Mouse (Mus musculus) megakaryocyte, embryonic 14.5 days (primary cell): ENCODE data around the gene Ranbp3. TPM values are rescaled to one million over a fixed set of nuclear protein-coding genes. Genes with fewer than 3 reads are reported as not detected.

Source experiments
- H3K27me3 ChIP-seq: replicated peaks from 2 replicates; pipeline ENCODE3; 2012; ENCODE audit warnings: inconsistent platforms
- H3K36me3 ChIP-seq: replicated peaks from 2 replicates; pipeline ENCODE3; 2012; ENCODE audit warnings: low read length, inconsistent platforms, mixed read lengths
- H3K4me1 ChIP-seq: 2 replicates; pipeline ENCODE4 v1.6.1; 2012; ENCODE audit warnings: inconsistent platforms
- H3K4me3 ChIP-seq: replicated peaks from 2 replicates; pipeline ENCODE3; 2012; ENCODE audit warnings: moderate library complexity, mild to moderate bottlenecking, inconsistent platforms
- H3K9me3 ChIP-seq: 2 replicates; pipeline ENCODE4 v1.6.1; 2012; ENCODE audit warnings: inconsistent platforms
- FLI1 ChIP-seq: IDR thresholded peaks from 2 replicates; pipeline ENCODE4 v1.6.1; 2012; ENCODE audit warnings: low read length, inconsistent platforms, mixed read lengths
- GATA1 ChIP-seq: IDR thresholded peaks from 3 replicates; pipeline ENCODE4 v1.6.1; 2012; ENCODE audit warnings: mixed read lengths, low read length, inconsistent platforms, borderline replicate concordance
- polyA plus RNA-seq: library from polyadenylated mRNA; stranded (reverse); fragments of >175 nt; gene quantifications from 2 replicates; pipeline ENCODE4 v1.2.3, GENCODE M21; 2012; ENCODE audit warnings: low replicate concordance; ENCODE audit not compliant: insufficient read depth

Ranbp3 gene
- polyA plus RNA-seq, 1 experiment = 73.0 TPM

- Histone ChIP-seq H3K36me3 (no peaks in the 10 kb centered on the region), H3K27me3 (peaks cover 57% of the 10 kb centered on the region), H3K4me1 (peaks cover 15% of the 10 kb centered on the region), H3K9me3 (peaks cover 21% of the 10 kb centered on the region), H3K4me3 (no peak overlapping the region)
- no peak for TF ChIP-seq FLI1
- TF ChIP-seq GATA1 = no peak
Observed at GRCm38 (mm10) chr17:56744173-56744572, 71.1 kb downstream of the Ranbp3 start.

GRCm38 (mm10) chr17:56751404-56752072, 78.4 kb downstream of the Ranbp3 start:
- no peaks in the 10 kb centered on the region for H3K36me3 ChIP-seq
- peaks cover 56% of the 10 kb centered on the region for H3K9me3 ChIP-seq
- TF ChIP-seq FLI1 (no peak), GATA1 (no peak)
- no peak overlapping the region for H3K4me3 ChIP-seq
- peaks cover 31% of the 10 kb centered on the region for H3K4me1 ChIP-seq
- peaks cover 90% of the 10 kb centered on the region for H3K27me3 ChIP-seq

GRCm38 (mm10) chr17:56753452-56753851, 80.4 kb downstream of the Ranbp3 start:
- peaks cover 47% of the 10 kb centered on the region for H3K4me1 ChIP-seq
- no peak overlapping the region for H3K4me3 ChIP-seq
- H3K36me3 ChIP-seq = no peaks in the 10 kb centered on the region
- peaks cover 87% of the 10 kb centered on the region for H3K27me3 ChIP-seq
- TF ChIP-seq GATA1 (no peak), FLI1 (no peak)
- peaks cover 39% of the 10 kb centered on the region for H3K9me3 ChIP-seq

- Histone ChIP-seq H3K4me3 (peak overlapping the region; percentile 80), H3K27me3 (peaks cover 90% of the 10 kb centered on the region), H3K36me3 (no peaks in the 10 kb centered on the region), H3K9me3 (peaks cover 31% of the 10 kb centered on the region), H3K4me1 (peaks cover 57% of the 10 kb centered on the region)
- TF ChIP-seq GATA1 = no peak
- no peak for TF ChIP-seq FLI1
Observed at GRCm38 (mm10) chr17:56754271-56755185, 81.4 kb downstream of the Ranbp3 start.

- H3K4me3 ChIP-seq = peak overlapping the region; percentile 91
- H3K9me3 ChIP-seq = peaks cover 8% of the 10 kb centered on the region
- TF ChIP-seq GATA1 (no peak), FLI1 (no peak)
- H3K27me3 ChIP-seq = peaks cover 80% of the 10 kb centered on the region
- peaks cover 67% of the 10 kb centered on the region for H3K4me1 ChIP-seq
- H3K36me3 ChIP-seq = no peaks in the 10 kb centered on the region
Observed at GRCm38 (mm10) chr17:56756703-56757399, 83.8 kb downstream of the Ranbp3 start.

- Histone ChIP-seq H3K9me3 (peaks cover 2% of the 10 kb centered on the region; the same call in 1 of the 2 replicates), H3K4me3 (peak within 1 kb of the TSS; percentile 91), H3K4me1 (peaks cover 74% of the 10 kb centered on the region), H3K36me3 (no peaks in the 10 kb centered on the region), H3K27me3 (peaks cover 73% of the 10 kb centered on the region)
- no peak for TF ChIP-seq FLI1
Observed at GRCm38 (mm10) chr17:56757416-56758123, 84.5 kb downstream of the Ranbp3 start, which contains the start of gene Nrtn. TSS of gene Nrtn (minus strand) at chr17:56757530.

GRCm38 (mm10) chr17:56758132-56758531, 85.0 kb downstream of the Ranbp3 start:
- Histone ChIP-seq H3K36me3 (no peaks in the 10 kb centered on the region), H3K4me3 (peak overlapping the region; percentile 91), H3K4me1 (peaks cover 80% of the 10 kb centered on the region), H3K9me3 (no peaks in the 10 kb centered on the region), H3K27me3 (peaks cover 67% of the 10 kb centered on the region)
- TF ChIP-seq FLI1 (no peak), GATA1 (no peak)

- no peaks in the 10 kb centered on the region for H3K9me3 ChIP-seq
- no peaks in the 10 kb centered on the region for H3K36me3 ChIP-seq
- TF ChIP-seq GATA1 (no peak), FLI1 (no peak)
- peaks cover 82% of the 10 kb centered on the region for H3K4me1 ChIP-seq
- no peak overlapping the region for H3K4me3 ChIP-seq
- H3K27me3 ChIP-seq = peaks cover 56% of the 10 kb centered on the region
Observed at GRCm38 (mm10) chr17:56759261-56759660, 86.2 kb downstream of the Ranbp3 start.

- Histone ChIP-seq H3K4me1 (peaks cover 75% of the 10 kb centered on the region), H3K4me3 (peak overlapping the region; percentile 28)
- TF ChIP-seq GATA1 = no peak
- TF ChIP-seq FLI1 = no peak
Observed at GRCm38 (mm10) chr17:56761077-56761476, 88.0 kb downstream of the Ranbp3 start.

More at GRCm38 (mm10) chr17:56761077-56761476, 88.0 kb downstream of the Ranbp3 start:
- Histone ChIP-seq H3K27me3 (peaks cover 38% of the 10 kb centered on the region), H3K9me3 (no peaks in the 10 kb centered on the region), H3K36me3 (no peaks in the 10 kb centered on the region)

Other genes with a start within 250 kb of the Ranbp3 start
- gene Ptprs, start 196.8 kb upstream of the Ranbp3 start, polyA plus RNA-seq = 24.6 and 26.9 TPM in 2 replicates
- 0.22 TPM in 1 of 2 replicates, not detected in the other for gene Znrf4, start 160.9 kb upstream of the Ranbp3 start, polyA plus RNA-seq
- gene Gm20219, start 118.9 kb upstream of the Ranbp3 start, polyA plus RNA-seq = 2.6 and 23.3 TPM in 2 replicates
- gene Safb2, start 88.7 kb upstream of the Ranbp3 start, polyA plus RNA-seq = 75.4 and 129 TPM in 2 replicates
- 30.0 and 79.6 TPM in 2 replicates for gene Safb, start 88.5 kb upstream of the Ranbp3 start, polyA plus RNA-seq
- 90.4 and 344 TPM in 2 replicates for gene 2410015M20Rik, start 63.5 kb upstream of the Ranbp3 start, polyA plus RNA-seq
- gene Rpl36, start 59.9 kb upstream of the Ranbp3 start, polyA plus RNA-seq = 9,023 and 9,040 TPM in 2 replicates
- 35.4 and 50.4 TPM in 2 replicates for gene Lonp1, start 46.4 kb upstream of the Ranbp3 start, polyA plus RNA-seq
- gene Catsperd, start 45.2 kb upstream of the Ranbp3 start, polyA plus RNA-seq = not detected in 2 replicates
- 76.9 and 392 TPM in 2 replicates for gene Ndufa11, start 44.5 kb downstream of the Ranbp3 start, polyA plus RNA-seq
- 7.9 and 14.9 TPM in 2 replicates for gene Vmac, start 44.7 kb downstream of the Ranbp3 start, polyA plus RNA-seq
- 2.0 TPM in 1 of 2 replicates, not detected in the other for gene Nrtn, start 84.2 kb downstream of the Ranbp3 start, polyA plus RNA-seq
- gene Dus3l, start 91.5 kb downstream of the Ranbp3 start, polyA plus RNA-seq = 29.8 and 33.0 TPM in 2 replicates
- gene Prr22, start 97.0 kb downstream of the Ranbp3 start, polyA plus RNA-seq = 2.8 and 12.2 TPM in 2 replicates
- 0.51 and 1.4 TPM in 2 replicates for gene Rfx2, start 157.7 kb downstream of the Ranbp3 start, polyA plus RNA-seq
- gene Acsbg2, start 201.2 kb downstream of the Ranbp3 start, polyA plus RNA-seq = not detected in 2 replicates
- 0.36 TPM in 1 of 2 replicates, not detected in the other for gene 1700061G19Rik, start 202.2 kb downstream of the Ranbp3 start, polyA plus RNA-seq